Mouse (Mus musculus): ENCODE measurements around the gene Podnl1.

- TF ChIP-seq CTCF (IDR thresholded peaks at IDR 0.05; ENCODE audit: control insufficient read depth, insufficient read depth, low read length): no peak
- TF ChIP-seq POLR2A (IDR thresholded peaks at IDR 0.05; ENCODE audit: borderline replicate concordance, control insufficient read depth, low read depth, low read length): no peak
These were observed 5.0 kb downstream of the Podnl1 start for GRCm38 (mm10) chr8:84130806-84131205.

All from bone marrow, adult 2 months (tissue).